Mouse (Mus musculus): Measurements from ENCODE around the gene Pnmal1.

The Pnmal1 gene

GRCm38 (mm10) chr7:16924037-16924834, 35.2 kb upstream of the Pnmal1 start, which contains the start of gene Calm3:
Gene Calm3, minus strand, starts transcription at chr7:16924114.
- DNase-seq (ENCODE audit: low spot score in 2 of 2), result peak; percentile 99 to 100

DNA sequence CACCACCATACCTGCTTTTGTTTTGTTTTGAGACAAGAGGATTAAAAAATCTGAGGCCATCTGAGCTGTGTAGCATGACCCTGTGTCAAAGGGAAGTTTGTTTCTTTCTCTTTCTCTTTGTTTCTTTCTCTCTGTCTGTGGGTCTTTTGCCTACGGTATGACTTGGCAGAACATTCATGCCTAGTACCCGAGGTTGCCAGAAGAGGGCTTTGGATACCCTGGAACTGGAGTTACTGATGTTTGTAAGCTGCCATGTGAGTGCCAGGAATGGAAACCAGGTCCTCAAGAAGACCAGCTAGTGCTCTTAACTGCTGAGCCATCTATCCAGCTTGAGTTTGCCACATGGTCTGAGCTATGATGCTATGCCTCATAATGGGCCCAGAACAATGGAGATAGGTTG, 31.1 kb upstream of the Pnmal1 start:
- DNase-seq (ENCODE audit: low spot score in 2 of 2), result no peak

GRCm38 (mm10) chr7:16930850-16931249, 28.6 kb upstream of the Pnmal1 start:
- peak; percentile 83 to 91 for DNase-seq (ENCODE audit: low spot score in 2 of 2)

GRCm38 (mm10) chr7:16931968-16932627, 27.4 kb upstream of the Pnmal1 start:
- DNase-seq (ENCODE audit: low spot score in 2 of 2), result peak; percentile 94 to 97

GRCm38 (mm10) chr7:16932704-16933577, 26.5 kb upstream of the Pnmal1 start:
- peak in 1 of 2 experiments; percentile 72 for DNase-seq (ENCODE audit: low spot score in 2 of 2)

- no peak for DNase-seq (ENCODE audit: low spot score in 2 of 2)
Measured at GRCm38 (mm10) chr7:16937312-16937711, 22.2 kb upstream of the Pnmal1 start.

DNA sequence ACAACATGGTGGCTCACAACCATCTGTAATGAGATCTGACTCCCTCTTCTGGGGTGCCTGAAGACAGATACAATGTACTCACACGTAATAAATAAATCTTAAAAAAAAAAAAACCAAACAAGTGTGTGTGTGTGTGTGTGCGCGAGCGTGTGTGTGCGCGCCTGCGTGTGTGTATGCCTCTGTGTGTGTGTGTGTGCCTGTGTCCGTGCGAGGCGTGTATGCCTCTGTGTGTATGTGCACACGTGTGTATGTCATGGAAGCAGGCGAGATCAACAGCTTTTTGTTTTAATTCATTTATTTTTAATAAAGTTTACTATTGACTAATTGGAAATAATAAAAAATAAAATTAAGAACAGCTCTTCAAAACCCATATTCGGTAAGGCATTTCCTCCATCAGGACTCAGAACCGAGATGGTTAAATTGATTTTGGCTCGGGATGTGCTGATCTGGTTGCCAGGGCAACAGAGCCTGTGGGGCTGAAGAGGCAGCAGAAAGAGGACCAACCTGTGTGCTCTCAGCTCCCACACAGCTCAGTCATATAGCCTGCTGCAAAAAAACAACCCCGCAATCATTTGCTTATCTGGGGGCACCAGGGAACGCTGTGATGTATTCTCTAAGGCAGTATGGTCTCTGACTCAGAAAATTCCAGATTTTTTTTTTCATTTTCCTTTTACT, 21.2 kb upstream of the Pnmal1 start:
- DNase-seq (ENCODE audit: low spot score in 2 of 2), result peak in 1 of 2 experiments; percentile 65

DNA sequence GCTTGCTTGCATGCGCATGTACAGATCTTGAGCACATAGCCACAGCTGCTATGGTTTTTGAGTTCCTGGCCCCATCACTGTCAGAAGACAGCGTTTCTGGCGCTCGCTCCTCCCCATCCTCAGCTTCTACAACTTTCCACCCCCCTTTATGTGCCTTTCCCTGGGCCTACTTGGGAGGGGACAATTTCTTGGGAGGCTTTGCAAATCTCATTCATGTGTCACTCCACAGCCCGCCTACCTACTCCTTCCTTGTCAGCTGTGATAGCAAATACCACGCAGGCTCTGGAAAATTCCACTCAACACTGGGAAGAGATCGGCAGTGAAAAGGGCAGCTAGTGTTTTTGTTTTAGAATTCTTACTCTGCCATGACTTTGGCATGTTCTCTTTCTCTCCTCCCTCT, 19.2 kb upstream of the Pnmal1 start:
- DNase-seq (ENCODE audit: low spot score in 2 of 2), result peak; percentile 79 to 85

DNA sequence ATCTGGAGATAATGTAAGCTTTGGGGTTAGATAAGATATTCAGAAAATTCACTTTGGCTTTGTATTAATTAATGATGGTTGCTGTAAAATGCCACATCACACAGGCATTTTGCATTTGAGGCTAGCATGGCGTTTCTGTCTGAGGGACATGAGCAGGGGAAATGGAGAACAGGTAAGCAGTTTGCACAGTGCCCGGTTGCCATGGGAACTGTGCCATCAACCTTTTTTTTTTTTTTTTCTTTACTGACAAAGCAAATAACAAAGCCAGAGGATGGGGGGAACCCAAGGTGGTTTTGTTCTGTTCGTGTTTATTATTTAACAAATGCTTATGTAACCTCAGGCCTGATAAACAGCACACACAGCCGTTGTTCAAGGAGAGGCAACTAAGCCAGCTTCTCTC, 16.6 kb upstream of the Pnmal1 start:
- no peak for DNase-seq (ENCODE audit: low spot score in 2 of 2)

- DNase-seq (ENCODE audit: low spot score in 2 of 2), result peak; percentile 84 to 86
Measured at GRCm38 (mm10) chr7:16944061-16944807, 15.2 kb upstream of the Pnmal1 start, which contains the start of gene Pnmal2. Gene Pnmal2, plus strand, starts transcription at chr7:16944682.

DNA sequence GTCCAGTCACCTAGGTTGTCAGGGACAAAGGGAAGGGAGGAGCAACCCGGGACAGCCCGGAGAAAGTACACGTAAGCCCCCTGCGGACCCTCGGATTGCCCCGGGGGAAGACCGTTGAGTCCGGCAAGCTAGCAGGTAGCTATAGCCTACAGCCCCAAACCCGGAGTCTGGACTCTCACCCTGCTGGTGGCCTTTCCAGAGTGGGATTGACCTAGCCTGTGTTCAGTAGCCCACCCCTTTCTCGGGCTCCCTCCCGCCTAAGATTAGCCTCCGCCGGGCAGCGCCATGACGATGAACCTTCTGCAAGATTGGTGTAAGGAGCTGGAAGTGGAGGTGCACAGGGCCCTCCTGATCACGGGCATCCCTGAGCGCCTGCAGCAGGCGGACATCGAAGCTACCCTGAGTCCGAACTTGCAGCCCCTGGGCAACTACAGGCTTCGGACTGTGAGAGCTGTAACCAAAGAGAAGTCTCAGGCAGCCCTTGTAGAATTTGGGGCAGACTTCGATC, 14.6 kb upstream of the Pnmal1 start:
- peak in 1 of 2 experiments; percentile 33 for DNase-seq (ENCODE audit: low spot score in 2 of 2)

GRCm38 (mm10) chr7:16945419-16945818, 14.1 kb upstream of the Pnmal1 start:
- DNase-seq (ENCODE audit: low spot score in 2 of 2), result no peak

GRCm38 (mm10) chr7:16946441-16947348, 12.8 kb upstream of the Pnmal1 start:
- no peak for DNase-seq (ENCODE audit: low spot score in 2 of 2)

DNA sequence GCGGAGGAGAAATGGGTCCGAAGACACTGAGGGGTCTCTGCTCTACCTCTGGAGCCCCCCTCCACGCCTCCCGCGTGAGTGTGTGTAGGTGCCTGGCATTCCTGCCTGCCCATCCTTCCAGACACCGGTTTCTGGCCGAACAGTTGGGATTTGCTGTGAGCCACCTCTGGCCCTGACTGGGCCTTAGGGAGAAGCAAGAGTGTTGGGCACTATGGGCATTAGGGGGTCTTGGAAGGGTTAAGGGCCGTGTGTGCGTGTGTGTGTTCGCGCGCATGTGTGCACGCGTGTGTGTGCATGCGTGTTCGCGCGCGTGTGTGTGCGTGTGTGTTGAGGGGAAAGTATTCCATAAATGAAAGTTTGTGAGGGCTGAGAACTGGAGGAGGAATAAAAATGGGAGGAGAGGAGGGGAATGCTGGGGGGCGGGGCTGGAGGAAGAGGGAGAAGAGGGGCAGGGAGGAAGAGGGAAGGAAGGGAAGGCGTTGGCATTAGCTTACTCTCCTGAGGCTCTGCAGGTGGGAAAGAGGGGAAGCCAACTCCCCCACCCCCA, 12.1 kb upstream of the Pnmal1 start:
- peak in 1 of 2 experiments; percentile 58 for DNase-seq (ENCODE audit: low spot score in 2 of 2)

GRCm38 (mm10) chr7:16947959-16948361, 11.5 kb upstream of the Pnmal1 start:
- DNase-seq (ENCODE audit: low spot score in 2 of 2), result no peak

- DNase-seq (ENCODE audit: low spot score in 2 of 2), result no peak
Measured at GRCm38 (mm10) chr7:16948923-16949458, 10.5 kb upstream of the Pnmal1 start.

- DNase-seq (ENCODE audit: low spot score in 2 of 2), result peak; percentile 89 to 92
Measured at GRCm38 (mm10) chr7:16949908-16950841, 9.3 kb upstream of the Pnmal1 start.

All from right cerebral cortex, adult 2 months (tissue).